Mouse (Mus musculus) testis, adult 2 months (tissue): Measurements from ENCODE around the gene Snx29. TPM values are rescaled to one million over a fixed set of nuclear protein-coding genes. Genes with fewer than 3 reads are reported as not detected.
A peak's percentile ranks its signal among the peaks of the same experiment; 100 is the strongest.

Experiments
- H3K27ac ChIP-seq: fragments of 200-500 bp; 2 replicates; pipeline ENCODE4 v1.5.1; 2012; ENCODE audit warnings: low read depth, low read length; ENCODE audit not compliant: control insufficient read depth, insufficient read depth
- H3K27me3 ChIP-seq: fragments of 200-500 bp; 2 replicates; pipeline ENCODE4 v1.6.1; 2012; ENCODE audit warnings: mild to moderate bottlenecking, low read length, moderate library complexity; ENCODE audit not compliant: control insufficient read depth, insufficient read depth
- H3K36me3 ChIP-seq: fragments of 200-500 bp; 2 replicates; pipeline ENCODE4 v1.6.1; 2012; ENCODE audit warnings: mild to moderate bottlenecking, low read length; ENCODE audit not compliant: control insufficient read depth, insufficient read depth
- H3K4me1 ChIP-seq: fragments of 200-500 bp; 2 replicates; pipeline ENCODE4 v1.6.1; 2012; ENCODE audit warnings: low read length; ENCODE audit not compliant: control insufficient read depth, insufficient read depth
- H3K4me3 ChIP-seq: fragments of 200-500 bp; 2 replicates; pipeline ENCODE4 v1.5.1; 2012; ENCODE audit warnings: low read depth, mild to moderate bottlenecking, low read length, moderate library complexity, mixed read lengths; ENCODE audit not compliant: control insufficient read depth
- CTCF ChIP-seq: fragments of 200-500 bp; IDR thresholded peaks from 2 replicates; pipeline ENCODE4 v1.5.1; 2012; ENCODE audit warnings: low read depth, mild to moderate bottlenecking, inconsistent platforms, low read length, moderate library complexity; ENCODE audit not compliant: control insufficient read depth, insufficient read depth, insufficient replicate concordance
- POLR2A ChIP-seq: fragments of 200-500 bp; IDR thresholded peaks from 2 replicates; pipeline ENCODE4 v1.6.1; 2012; ENCODE audit warnings: low read depth, mild to moderate bottlenecking, inconsistent platforms, low read length, moderate library complexity; ENCODE audit not compliant: control insufficient read depth
- polyA plus RNA-seq: library from polyadenylated mRNA; depleted of rRNA; stranded (reverse); fragments of >200 nt; gene quantifications from 2 replicates; pipeline ENCODE4 v1.2.3, GENCODE M21; 2012

Snx29 gene
- polyA plus RNA-seq, 1 experiment, result 6.1 TPM

DNA sequence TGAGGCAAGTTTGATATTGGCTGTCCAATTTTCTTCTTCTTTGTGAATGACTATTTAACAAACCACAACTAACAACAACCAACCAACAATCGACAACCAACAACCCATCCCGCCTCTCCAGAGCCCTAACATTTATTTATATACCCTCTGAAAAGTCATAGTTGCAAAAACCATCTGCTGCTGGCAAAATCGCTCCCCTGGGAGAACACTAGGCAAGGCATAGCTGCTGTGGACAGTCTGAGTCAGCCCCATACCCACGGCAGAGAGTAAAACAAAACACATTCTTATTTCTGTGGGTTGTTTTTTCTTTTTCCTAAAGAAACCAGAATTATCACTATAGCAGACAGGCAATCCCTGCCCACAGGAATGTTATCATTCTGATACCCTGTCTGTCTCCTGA, 368.0 kb downstream of the Snx29 start:
- TF ChIP-seq CTCF (no peak), POLR2A (no peak)
- no peaks in the 10 kb centered on the region for H3K27me3 ChIP-seq
- H3K4me3 ChIP-seq, result no peak overlapping the region
- H3K4me1 ChIP-seq, result no peaks in the 10 kb centered on the region
- H3K27ac ChIP-seq, result no peak overlapping the region
- H3K36me3 ChIP-seq, result no peaks in the 10 kb centered on the region

DNA sequence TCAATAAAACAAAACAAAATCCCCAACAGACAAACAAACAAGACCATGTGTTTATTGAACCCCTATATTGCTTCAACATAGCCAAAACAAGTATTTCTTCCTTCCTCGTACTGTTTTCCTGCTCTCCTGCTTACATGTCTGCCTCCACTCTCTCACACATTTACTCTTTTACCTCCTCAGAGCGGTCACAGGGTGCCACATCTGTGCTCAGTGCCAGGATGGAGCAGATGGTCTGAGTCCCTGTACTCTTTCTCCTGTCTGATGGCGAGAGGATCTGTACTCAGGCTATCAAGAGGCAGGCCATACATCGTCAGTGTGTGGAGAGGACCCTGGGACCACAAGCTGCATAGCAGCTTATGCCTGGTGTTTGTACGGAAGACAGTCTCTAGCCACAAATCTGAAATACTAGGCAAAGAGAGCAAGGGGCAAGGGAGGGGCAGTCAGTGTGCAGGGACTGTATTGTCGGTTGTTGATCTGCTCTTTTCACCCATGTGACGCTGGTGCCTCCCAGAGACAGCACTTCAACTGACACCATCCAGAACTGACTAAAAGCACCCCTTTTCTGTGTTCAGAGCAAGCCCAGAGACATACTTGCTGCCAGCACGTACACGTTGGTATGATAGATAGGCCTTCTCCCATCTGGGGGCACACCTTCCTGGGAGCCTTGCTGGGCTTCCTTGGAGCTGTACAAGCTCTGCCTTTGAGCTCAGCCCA, 368.9 kb downstream of the Snx29 start:
- Histone ChIP-seq H3K4me3 (no peak overlapping the region), H3K4me1 (no peaks in the 10 kb centered on the region), H3K36me3 (no peaks in the 10 kb centered on the region), H3K27ac (no peak overlapping the region), H3K27me3 (no peaks in the 10 kb centered on the region)
- TF ChIP-seq POLR2A (no peak), CTCF (no peak)

DNA sequence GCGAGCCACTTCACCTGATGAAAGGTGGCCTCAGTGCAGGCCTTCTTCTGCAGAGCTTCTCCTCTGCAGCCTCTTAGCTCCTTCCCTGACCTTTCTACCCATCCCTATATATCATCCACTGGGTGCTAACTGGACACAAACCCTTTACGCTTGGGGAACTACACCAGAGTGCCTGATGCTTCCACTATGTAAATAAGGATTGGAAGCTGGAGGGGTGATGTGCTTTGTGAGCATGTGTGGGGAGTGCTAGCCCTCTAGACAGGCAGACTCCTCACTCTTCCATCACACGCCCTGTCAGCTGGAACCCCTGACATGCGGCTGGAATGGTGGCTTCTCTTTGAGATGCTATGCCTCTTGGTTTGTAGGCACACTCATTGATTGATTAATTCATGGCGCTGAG, 370.0 kb downstream of the Snx29 start:
- Histone ChIP-seq H3K36me3 (no peaks in the 10 kb centered on the region), H3K4me1 (no peaks in the 10 kb centered on the region), H3K4me3 (no peak overlapping the region), H3K27ac (no peak overlapping the region), H3K27me3 (no peaks in the 10 kb centered on the region)
- TF ChIP-seq POLR2A, result no peak
- TF ChIP-seq CTCF, result no peak

DNA sequence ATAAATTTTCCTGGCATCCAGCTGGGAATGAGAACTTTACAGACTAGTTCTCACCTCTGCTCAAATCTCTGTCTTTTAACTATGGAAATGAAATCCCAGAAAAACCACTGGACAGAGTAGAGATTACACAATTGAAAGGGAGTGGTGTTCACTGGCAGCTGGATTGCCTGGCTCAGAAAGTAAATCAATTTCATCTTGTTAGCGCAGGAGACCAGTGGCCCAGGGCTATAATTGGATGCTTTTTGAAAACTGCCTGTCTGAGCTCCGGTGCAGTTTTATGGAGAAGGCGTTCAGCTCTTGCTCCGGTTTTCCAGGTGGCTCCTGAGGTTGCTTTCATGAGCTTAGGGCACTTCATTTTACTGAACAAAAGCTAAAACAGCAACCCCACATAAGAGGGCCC, 371.7 kb downstream of the Snx29 start:
- Histone ChIP-seq H3K4me1 (no peaks in the 10 kb centered on the region), H3K36me3 (no peaks in the 10 kb centered on the region), H3K27me3 (no peaks in the 10 kb centered on the region), H3K4me3 (no peak overlapping the region), H3K27ac (no peak overlapping the region)
- TF ChIP-seq CTCF, result no peak
- TF ChIP-seq POLR2A, result no peak

DNA sequence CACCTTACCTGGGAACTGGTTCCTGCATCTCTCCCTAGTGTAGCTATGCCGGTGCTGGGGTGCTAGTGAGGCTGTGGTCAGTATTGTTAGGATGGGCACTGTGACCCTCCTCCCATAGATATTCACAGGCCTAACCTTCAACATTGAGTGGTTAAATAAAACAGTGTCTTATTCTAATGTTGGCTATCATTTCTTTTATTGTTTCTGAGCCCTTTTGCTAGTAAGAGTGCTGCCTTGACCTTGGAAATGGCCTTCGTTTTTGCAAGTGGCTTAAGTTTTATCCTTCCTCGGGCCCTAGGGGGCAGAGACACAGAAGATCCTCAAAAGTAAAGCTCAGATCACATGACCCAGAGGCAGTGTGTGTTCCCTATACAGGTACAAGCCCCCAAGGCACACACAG, 374.1 kb downstream of the Snx29 start:
- no peaks in the 10 kb centered on the region for H3K4me1 ChIP-seq
- no peak overlapping the region for H3K4me3 ChIP-seq
- no peaks in the 10 kb centered on the region for H3K36me3 ChIP-seq
- H3K27me3 ChIP-seq, result no peaks in the 10 kb centered on the region
- TF ChIP-seq CTCF, result no peak
- TF ChIP-seq POLR2A, result no peak
- no peak overlapping the region for H3K27ac ChIP-seq

DNA sequence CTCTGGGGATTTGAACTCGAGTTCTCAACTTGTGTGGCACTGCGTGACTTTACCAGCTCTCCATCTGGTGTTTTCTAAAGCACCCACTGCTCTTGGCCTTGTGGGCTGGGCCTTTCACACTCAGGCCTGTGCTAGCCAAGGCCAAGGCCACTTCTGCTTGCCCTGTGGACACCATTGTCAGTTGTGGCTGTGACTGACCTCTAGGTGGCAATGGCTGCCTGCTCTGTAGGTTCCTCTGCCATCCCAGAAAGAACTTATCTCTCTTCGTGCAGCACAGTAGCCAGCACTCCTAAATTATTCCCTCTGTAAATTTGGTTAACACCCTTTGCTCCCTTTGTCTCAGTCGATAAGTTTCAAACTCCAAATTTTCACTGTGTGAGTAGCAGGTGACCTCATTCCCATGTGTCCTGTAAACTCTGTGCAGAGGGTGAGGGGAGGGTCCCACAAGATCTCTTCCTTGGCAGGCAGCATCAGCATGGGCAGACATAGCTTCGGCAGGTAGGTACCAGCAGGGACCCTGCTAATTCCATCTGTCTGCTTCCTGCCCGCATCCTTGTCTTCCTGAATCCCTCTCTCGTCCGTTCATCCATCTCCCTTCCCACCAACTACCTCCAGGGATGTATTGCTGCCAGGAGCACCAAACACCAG, 375.1 kb downstream of the Snx29 start:
- Histone ChIP-seq H3K27me3 (no peaks in the 10 kb centered on the region), H3K27ac (no peak overlapping the region), H3K4me1 (no peaks in the 10 kb centered on the region), H3K4me3 (no peak overlapping the region), H3K36me3 (no peaks in the 10 kb centered on the region)
- TF ChIP-seq POLR2A (no peak), CTCF (peak; percentile 67; the same call in 1 of the 2 replicates)

DNA sequence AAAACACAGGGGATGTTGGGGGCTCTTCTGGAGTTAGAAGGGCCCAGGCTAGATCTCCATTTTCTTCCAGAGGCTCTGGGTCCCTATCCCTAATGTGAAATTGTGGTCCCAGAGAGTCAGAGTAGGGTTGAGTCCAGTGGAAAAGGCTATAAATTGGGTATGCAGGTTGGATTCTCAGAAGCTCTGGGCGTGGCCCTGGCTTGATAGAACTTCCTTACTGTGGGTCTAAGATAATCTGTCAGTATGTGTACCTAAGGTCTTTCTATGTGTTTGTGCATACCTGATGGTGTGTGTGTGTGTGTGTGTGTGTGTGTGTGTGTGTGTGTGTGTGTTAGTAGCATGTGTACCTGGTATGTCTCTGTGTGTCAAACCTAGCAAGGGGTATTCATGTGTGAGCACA, 378.9 kb downstream of the Snx29 start:
- H3K36me3 ChIP-seq, result no peaks in the 10 kb centered on the region
- no peak overlapping the region for H3K4me3 ChIP-seq
- no peaks in the 10 kb centered on the region for H3K4me1 ChIP-seq
- H3K27ac ChIP-seq, result no peak overlapping the region
- H3K27me3 ChIP-seq, result no peaks in the 10 kb centered on the region
- TF ChIP-seq POLR2A (no peak), CTCF (no peak)
